Mouse (Mus musculus) liver, postnatal 0 days (tissue): Measurements from ENCODE around the gene Caln1. TPM values are rescaled to one million over a fixed set of nuclear protein-coding genes. Genes with fewer than 3 reads are reported as not detected.

Experiments
- ATAC-seq: fragments of 200-750 bp; cut with Nextera tagmentation; 2 replicates; pipeline ENCODE4 v1.8.0; 2017; ENCODE audit warnings: mild to moderate bottlenecking, moderate library complexity
- DNase-seq: peaks from one replicate; pipeline ENCODE4 v3.0.0-alpha.2; 2016
- H3K27ac ChIP-seq: fragments of 300-500 bp; sonication (generic); 2 replicates; pipeline ENCODE4 v1.5.1; 2014; ENCODE audit warnings: antibody characterized with exemption, moderate library complexity, mild to moderate bottlenecking, low read depth
- H3K27me3 ChIP-seq: fragments of 300-500 bp; sonication (generic); 2 replicates; pipeline ENCODE4 v1.6.1; 2014; ENCODE audit warnings: low read length, control low read depth, mixed read lengths; ENCODE audit not compliant: insufficient read depth
- H3K36me3 ChIP-seq: fragments of 300-500 bp; sonication (generic); replicated peaks from 2 replicates; pipeline ENCODE4 v1.6.1; 2014; ENCODE audit warnings: mild to moderate bottlenecking, control low read depth, low read length, moderate library complexity, mixed read lengths; ENCODE audit not compliant: insufficient read depth
- H3K4me1 ChIP-seq: fragments of 300-500 bp; sonication (generic); 2 replicates; pipeline ENCODE4 v1.6.1; 2014; ENCODE audit warnings: antibody characterized with exemption, mild to moderate bottlenecking, control low read depth; ENCODE audit not compliant: insufficient read depth
- H3K4me2 ChIP-seq: fragments of 300-500 bp; sonication (generic); 2 replicates; pipeline ENCODE4 v1.6.1; 2014; ENCODE audit warnings: low read depth, mild to moderate bottlenecking, low read length, moderate library complexity, mixed read lengths
- H3K4me3 ChIP-seq: fragments of 300-500 bp; sonication (generic); 2 replicates; pipeline ENCODE4 v1.5.1; 2014; ENCODE audit warnings: low read depth, low read length
- H3K9ac ChIP-seq: fragments of 300-500 bp; sonication (generic); replicated peaks from 2 replicates; pipeline ENCODE4 v1.6.1; 2014; ENCODE audit warnings: mild to moderate bottlenecking, moderate library complexity
- H3K9me3 ChIP-seq: fragments of 300-500 bp; sonication (generic); 2 replicates; pipeline ENCODE4 v1.6.1; 2016; ENCODE audit warnings: mild to moderate bottlenecking, control low read depth, low read length, mixed read lengths
- CTCF ChIP-seq: sonication (generic); IDR thresholded peaks from 2 replicates; pipeline ENCODE4 v1.5.1; 2016; ENCODE audit warnings: antibody characterized with exemption, low read depth
- EP300 ChIP-seq: IDR thresholded peaks from 2 replicates; pipeline ENCODE4 v1.6.1; 2016; ENCODE audit warnings: antibody characterized with exemption, low read depth, mild to moderate bottlenecking
- WGBS: fragments of 180-500 bp; shearing (Covaris S2); extraction: QIAGEN DNeasy Blood & Tissue Kit; methylation state at CpG from one replicate; pipeline ENCODE4 v1.1.7; 2014; ENCODE audit not compliant: insufficient replicate concordance; 5-methylcytosine and 5-hydroxymethylcytosine counted together
- polyA plus RNA-seq: library from polyadenylated mRNA; unstranded; fragments of >200 nt; fragmentation: Nextera tagmentation; extraction: Ambion mirVana; gene quantifications from 2 replicates; pipeline ENCODE4 v1.2.1, GENCODE M21; 2015

Caln1 gene
- polyA plus RNA-seq, 1 experiment from 2014 or later: 3.0 TPM

- TF ChIP-seq CTCF (peak; percentile 49), EP300 (no peak)
- no peak overlapping the region for H3K4me3 ChIP-seq
- no peaks in the 10 kb centered on the region for H3K9me3 ChIP-seq
- no peak overlapping the region for H3K9ac ChIP-seq
- WGBS: 90% methylated on average over 3 of the region's 3 CpGs
- DNase-seq (peak; percentile 19), ATAC-seq (no peak)
- no peaks in the 10 kb centered on the region for H3K27me3 ChIP-seq
- H3K36me3 ChIP-seq: no peaks in the 10 kb centered on the region
- no peaks in the 10 kb centered on the region for H3K4me1 ChIP-seq
- H3K4me2 ChIP-seq: no peak overlapping the region
- no peak overlapping the region for H3K27ac ChIP-seq
Measured at GRCm38 (mm10) chr5:130895991-130896390, 526.7 kb downstream of the Caln1 start.

Other genes starting within 250 kb of the Caln1 start
- 3.6 and 3.9 TPM in 2 replicates for gene Kctd7, start 224.6 kb upstream of the Caln1 start, polyA plus RNA-seq
- gene Rabgef1, start 197.7 kb upstream of the Caln1 start, polyA plus RNA-seq: 18.5 and 19.7 TPM in 2 replicates
- gene Tmem248, start 152.4 kb upstream of the Caln1 start, polyA plus RNA-seq: 28.1 and 30.7 TPM in 2 replicates
- gene Sbds, start 113.9 kb upstream of the Caln1 start, polyA plus RNA-seq: 44.0 and 44.8 TPM in 2 replicates
- 8.4 and 10.9 TPM in 2 replicates for gene Tyw1, start 113.8 kb upstream of the Caln1 start, polyA plus RNA-seq
- gene A330070K13Rik, start 15.2 kb downstream of the Caln1 start, polyA plus RNA-seq: not detected in 2 replicates